Mouse (Mus musculus) testis, postnatal 14 days (tissue): Measurements from ENCODE around the gene Cela3b.

Experiments
- DNase-seq: peaks from one replicate; pipeline ENCODE4 v3.0.0; 2021; ENCODE audit warnings: low spot score

Gene Cela3b

DNA sequence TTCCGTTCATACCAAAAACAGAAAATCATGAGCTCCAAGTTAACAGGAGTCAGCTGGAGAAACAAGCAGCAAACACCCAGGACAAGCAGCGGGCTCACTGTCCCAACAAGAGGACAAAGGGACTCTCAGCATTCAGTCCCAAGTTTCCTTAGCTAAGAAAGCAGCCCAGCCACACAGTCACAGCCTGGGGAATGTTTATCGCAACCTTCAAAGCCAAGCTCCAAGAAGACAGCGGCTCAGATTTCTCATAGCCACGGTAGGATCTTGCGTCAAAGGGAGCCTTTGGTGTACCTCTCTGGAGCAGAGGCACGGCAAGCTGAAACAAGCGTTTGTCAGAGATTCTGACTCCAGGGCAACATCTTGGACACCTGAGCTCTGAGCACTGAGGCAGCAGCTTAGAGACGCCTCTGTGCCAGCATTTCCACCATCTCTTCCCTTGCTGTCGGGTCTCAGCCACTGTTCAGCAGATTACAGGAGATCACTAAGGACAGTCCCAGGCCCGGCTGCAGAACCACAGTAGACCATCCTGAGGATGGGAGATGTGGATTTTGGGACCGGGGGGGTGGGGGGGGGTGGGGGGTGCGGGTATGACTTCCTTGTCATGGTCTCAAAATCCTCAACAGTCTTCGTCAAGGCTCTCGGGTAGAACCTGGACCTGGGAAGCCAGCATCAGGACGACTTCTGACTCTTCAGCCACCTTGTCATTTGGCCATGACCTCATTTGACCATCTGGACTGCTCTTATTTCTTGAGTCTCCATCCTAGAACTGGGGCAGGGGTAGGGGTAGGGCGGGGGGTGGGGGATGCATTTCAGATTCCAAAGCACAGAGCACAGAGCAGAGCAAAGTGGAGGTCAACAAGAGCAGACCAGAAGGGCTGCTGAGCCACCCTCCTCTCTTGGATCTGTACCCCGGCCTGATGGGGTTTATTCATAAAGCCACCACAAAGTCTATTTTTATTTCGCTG lies 54.7 kb downstream of the Cela3b start:
- no peak for DNase-seq

DNA sequence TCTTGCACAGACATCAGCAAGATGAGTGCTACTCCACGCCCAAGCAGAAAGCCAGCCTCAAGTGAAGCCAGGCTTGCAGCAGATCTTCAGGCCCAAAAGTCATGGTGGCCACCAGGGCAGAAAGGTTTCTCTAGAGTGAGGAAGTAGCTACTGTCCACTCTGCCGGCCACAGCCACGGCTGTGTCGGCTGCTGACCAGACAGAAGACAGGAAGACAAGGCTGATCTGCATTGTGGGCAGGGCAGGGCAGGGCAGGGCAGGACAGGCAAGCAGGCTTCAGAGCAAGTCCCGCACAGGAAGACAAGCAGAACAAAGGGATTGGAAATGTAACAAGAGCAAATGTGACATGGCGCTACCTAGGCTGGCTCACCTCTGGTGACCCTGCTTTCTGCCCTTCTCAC lies 56.6 kb downstream of the Cela3b start:
- no peak for DNase-seq

- no peak for DNase-seq
Observed at GRCm38 (mm10) chr4:137371596-137372523, 58.5 kb downstream of the Cela3b start.
